Mouse (Mus musculus): ENCODE results near the gene Myo3a. TPM values are rescaled to one million over a fixed set of nuclear protein-coding genes. Genes with fewer than 3 reads are reported as not detected.
"Not testable (repeated sequence)": the region's sequence is repeated elsewhere in the genome, so short reads cannot be mapped to it uniquely, and the experiment has no call there.

The Myo3a gene
- not detected in 2 replicates for polyA plus RNA-seq (2016; fragmentation: Nextera tagmentation; extraction: Ambion mirVana)

DNA sequence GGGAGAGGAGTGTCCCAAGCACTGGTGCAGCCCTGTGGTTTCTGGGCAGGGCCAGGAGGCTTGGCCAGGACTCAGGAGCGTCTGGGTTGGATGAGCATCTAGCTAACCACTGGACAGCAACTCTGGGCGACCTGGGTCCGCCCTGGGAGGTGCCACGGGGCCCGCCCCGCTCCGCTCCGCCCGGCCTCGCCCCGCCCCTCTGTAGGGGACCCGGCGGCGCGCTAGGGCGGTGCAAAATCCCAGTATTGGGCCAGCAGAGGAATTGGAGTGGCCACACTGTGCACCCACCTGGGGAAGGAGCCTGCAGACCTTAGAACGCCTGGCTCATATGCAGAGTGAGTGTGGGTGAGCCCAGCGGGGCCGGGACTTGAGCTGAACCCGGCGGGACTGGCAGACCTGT lies at the start of gene Myo3a:
TSS of gene Myo3a (plus strand) at position 196 of the 400 bp plus-strand sequence.
- no peaks in the 10 kb centered on the region for H3K9me3 ChIP-seq (replicated peaks)
- WGBS (ENCODE audit: insufficient replicate concordance) = 1% methylated on average over 21 of the region's 21 CpGs
- no peaks in the 10 kb centered on the region for H3K36me3 ChIP-seq
- no peak within 1 kb of the TSS for H3K9ac ChIP-seq
- peak within 1 kb of the TSS; percentile 31 for H3K4me3 ChIP-seq
- ATAC-seq = peak; percentile 75
- peak within 1 kb of the TSS; percentile 52 for H3K4me2 ChIP-seq
- H3K27ac ChIP-seq = no peak within 1 kb of the TSS
- peaks cover 6% of the 10 kb centered on the region; the same call in 1 of the 2 replicates for H3K4me1 ChIP-seq
- H3K27me3 ChIP-seq (replicated peaks) = 0 out of 2 replicates have a peak, but pooled peaks cover 6% of the 10 kb centered on the region

DNA sequence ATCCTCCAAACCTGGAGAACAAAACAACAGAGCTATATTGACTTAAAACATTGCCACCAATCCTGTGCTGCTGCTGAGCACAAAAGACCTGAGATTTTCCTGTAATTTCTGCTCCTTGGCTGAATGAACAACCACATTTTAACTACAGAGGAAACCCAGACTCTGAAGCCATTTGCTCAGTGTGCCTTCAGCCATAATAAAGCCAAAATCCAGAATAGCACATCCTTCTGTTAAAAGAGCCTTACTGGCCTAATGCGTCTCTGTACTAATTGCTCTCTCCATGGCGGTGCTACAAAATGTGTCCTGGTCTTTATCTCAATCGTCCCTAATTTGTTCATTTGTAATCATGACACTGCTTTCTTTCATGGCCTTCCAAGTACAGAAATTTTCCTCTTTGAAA lies 23.2 kb downstream of the Myo3a start:
- Histone ChIP-seq H3K27ac (no peak overlapping the region), H3K36me3 (no peaks in the 10 kb centered on the region), H3K9ac (no peak overlapping the region), H3K27me3 (replicated peaks) (no peaks in the 10 kb centered on the region), H3K9me3 (replicated peaks) (no peaks in the 10 kb centered on the region), H3K4me3 (no peak overlapping the region), H3K4me1 (no peaks in the 10 kb centered on the region), H3K4me2 (no peak overlapping the region)
- 74% methylated on average over 3 of the region's 3 CpGs for WGBS (ENCODE audit: insufficient replicate concordance)
- ATAC-seq = no peak

DNA sequence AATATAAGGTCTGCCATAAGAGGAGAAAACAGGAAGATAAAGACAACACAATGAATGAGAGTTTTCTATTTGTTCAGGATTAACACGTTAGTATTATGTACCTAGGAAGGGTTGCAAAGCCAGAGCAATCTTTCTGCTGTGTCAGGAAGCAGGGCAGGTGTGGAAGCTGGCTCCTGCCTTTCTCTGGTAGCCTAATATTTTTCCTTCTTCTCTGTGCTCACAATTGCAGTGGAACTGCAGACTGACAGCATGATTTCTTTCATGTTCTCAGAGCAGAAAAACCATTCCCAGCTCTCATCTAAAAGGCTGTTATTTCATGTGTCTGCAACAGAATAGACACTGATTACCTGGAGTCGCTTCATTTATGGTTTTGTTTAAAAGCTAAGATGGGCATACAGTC lies 23.7 kb downstream of the Myo3a start:
- Histone ChIP-seq H3K36me3 (no peaks in the 10 kb centered on the region), H3K27ac (no peak overlapping the region), H3K27me3 (replicated peaks) (no peaks in the 10 kb centered on the region), H3K4me1 (no peaks in the 10 kb centered on the region), H3K9ac (no peak overlapping the region), H3K4me2 (no peak overlapping the region), H3K4me3 (no peak overlapping the region), H3K9me3 (replicated peaks) (no peaks in the 10 kb centered on the region)
- 51% methylated on average over 2 of the region's 2 CpGs for WGBS (ENCODE audit: insufficient replicate concordance)
- no peak for ATAC-seq

DNA sequence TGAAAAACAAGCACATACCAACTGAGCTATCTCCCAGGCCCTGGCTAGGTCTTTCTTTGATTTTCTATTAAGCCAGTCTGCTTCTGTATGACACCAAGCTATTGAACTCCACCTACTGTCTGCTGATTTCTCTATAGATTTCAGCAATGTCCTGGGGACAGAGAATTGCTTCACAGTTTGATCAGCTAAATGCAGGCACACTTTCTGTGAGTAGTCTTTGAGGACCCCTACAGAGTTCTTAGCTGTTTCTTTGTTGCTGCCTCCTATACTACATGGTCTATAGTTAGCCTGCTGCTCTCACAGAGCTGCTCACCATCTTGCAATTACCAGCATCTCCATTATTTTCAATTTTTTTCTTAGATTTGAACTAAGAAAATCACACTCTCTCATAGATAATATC lies 28.3 kb downstream of the Myo3a start:
- no peak overlapping the region for H3K4me2 ChIP-seq
- H3K9ac ChIP-seq = no peak overlapping the region
- no peak for ATAC-seq
- H3K4me3 ChIP-seq = no peak overlapping the region
- H3K36me3 ChIP-seq = no peaks in the 10 kb centered on the region
- H3K27me3 ChIP-seq (replicated peaks) = no peaks in the 10 kb centered on the region
- no peak overlapping the region for H3K27ac ChIP-seq
- H3K4me1 ChIP-seq = no peaks in the 10 kb centered on the region
- H3K9me3 ChIP-seq (replicated peaks) = no peaks in the 10 kb centered on the region

DNA sequence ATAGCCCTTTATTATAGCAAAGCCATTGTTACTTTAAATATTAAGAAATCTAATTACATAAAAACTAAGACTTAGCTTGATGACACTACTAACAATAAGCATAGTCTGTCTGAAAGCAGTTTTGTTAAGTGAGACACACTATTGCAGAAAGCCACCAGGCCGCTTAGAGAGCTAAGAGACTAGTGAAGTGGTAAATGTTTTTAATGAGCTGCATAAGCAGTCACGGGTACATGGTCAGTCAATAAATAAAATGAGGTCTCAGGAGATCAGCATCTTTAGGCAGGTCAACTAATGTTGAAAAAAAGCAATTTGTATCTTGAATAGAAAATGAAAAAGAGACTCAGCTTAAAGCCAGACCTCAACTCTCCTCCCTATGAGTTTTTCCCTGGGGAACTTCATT lies 44.3 kb downstream of the Myo3a start:
- no peak overlapping the region for H3K4me2 ChIP-seq
- no peak overlapping the region for H3K27ac ChIP-seq
- no peak for ATAC-seq
- H3K4me3 ChIP-seq = no peak overlapping the region
- WGBS (ENCODE audit: insufficient replicate concordance) = 64% methylated on average over 2 of the region's 2 CpGs
- H3K9me3 ChIP-seq (replicated peaks) = no peaks in the 10 kb centered on the region
- H3K36me3 ChIP-seq = no peaks in the 10 kb centered on the region
- no peak overlapping the region for H3K9ac ChIP-seq
- H3K27me3 ChIP-seq (replicated peaks) = no peaks in the 10 kb centered on the region
- H3K4me1 ChIP-seq = no peaks in the 10 kb centered on the region

DNA sequence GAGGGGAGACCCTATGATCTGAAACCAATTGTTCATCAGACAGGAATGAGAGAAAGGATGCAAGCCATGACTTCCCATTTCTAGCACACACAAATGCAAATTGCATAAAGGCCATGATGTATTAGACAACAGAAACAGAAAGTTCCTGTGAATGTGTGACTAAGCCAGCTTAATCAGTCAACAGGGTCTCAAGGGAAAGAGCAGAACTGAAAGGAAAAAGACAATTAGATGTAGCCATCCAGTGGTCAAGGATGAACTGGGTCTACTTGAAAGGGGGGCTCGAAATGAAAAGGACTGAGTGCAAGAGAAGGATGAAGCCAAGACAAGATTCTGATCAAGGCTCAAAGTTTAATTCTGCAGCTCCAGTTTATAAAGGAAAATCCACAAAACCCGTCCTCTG lies 58.1 kb downstream of the Myo3a start:
- no peaks in the 10 kb centered on the region for H3K36me3 ChIP-seq
- H3K27ac ChIP-seq = no peak overlapping the region
- no peak overlapping the region for H3K9ac ChIP-seq
- ATAC-seq = no peak
- WGBS (ENCODE audit: insufficient replicate concordance) = 49% methylated on average over 2 of the region's 2 CpGs
- no peaks in the 10 kb centered on the region for H3K9me3 ChIP-seq (replicated peaks)
- no peaks in the 10 kb centered on the region for H3K4me1 ChIP-seq
- no peaks in the 10 kb centered on the region for H3K27me3 ChIP-seq (replicated peaks)
- H3K4me3 ChIP-seq = no peak overlapping the region
- H3K4me2 ChIP-seq = no peak overlapping the region

DNA sequence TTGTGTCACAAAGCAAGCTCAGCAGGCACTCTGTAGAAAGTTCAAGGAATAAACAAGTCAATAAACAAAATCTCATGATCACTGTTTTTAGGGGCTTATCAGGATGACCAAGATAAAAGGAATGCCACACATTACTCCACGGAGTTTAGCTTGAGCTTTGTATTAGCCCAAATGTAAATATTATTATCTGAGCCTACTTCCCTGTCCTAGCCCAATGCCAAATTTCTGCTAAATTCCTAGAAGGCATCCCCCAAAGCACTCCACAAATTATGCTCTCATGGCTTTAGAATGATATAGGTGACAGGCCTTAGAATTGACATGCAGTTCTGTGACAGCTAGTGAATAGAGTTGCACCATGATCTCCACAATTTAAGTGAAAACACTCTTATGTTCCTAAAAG lies 58.5 kb downstream of the Myo3a start:
- 28% methylated on average over 1 of the region's 1 CpGs for WGBS (ENCODE audit: insufficient replicate concordance)
- no peaks in the 10 kb centered on the region for H3K4me1 ChIP-seq
- H3K27ac ChIP-seq = no peak overlapping the region
- H3K27me3 ChIP-seq (replicated peaks) = no peaks in the 10 kb centered on the region
- no peak overlapping the region for H3K4me3 ChIP-seq
- ATAC-seq = no peak
- H3K9ac ChIP-seq = no peak overlapping the region
- no peaks in the 10 kb centered on the region for H3K9me3 ChIP-seq (replicated peaks)
- no peaks in the 10 kb centered on the region for H3K36me3 ChIP-seq
- no peak overlapping the region for H3K4me2 ChIP-seq

DNA sequence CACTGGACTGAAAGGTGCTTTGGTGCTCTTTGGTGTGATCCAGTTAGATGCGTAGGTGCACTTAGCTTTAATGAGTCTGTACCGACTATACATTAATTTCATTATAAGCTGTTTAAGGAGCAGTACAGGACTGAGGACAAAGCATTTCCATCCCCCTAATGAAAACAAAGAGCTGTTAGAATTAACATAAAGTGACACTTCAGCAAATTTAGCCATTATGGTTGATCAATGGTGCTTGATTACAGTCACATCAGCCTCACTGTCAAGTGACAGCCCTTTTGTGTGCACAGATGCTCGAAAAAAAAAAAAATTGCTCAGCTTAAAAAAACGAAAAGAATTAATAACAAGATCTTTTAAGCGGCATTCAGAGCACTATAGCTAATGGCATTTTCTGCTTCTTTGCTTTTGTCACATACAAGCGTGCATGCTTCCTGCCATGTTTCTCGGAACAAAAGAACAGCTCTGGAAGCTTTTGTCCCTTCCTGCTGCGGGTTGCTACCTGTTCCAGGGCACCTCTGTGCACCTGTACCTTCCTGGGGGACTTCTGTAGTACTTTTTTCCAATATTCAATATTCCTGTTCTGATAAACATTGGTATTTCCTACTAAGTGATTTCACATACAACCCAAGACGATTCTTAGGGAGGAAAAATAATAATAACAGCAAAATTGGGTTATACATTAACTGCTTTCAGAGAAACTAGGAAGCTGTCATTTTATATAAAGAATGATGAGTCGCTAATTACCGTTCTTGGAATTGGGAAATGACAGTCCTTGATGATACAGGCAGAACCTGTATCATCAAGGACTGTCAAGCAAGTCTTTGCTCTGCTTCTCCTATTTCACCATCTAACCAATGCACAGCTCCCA lies 66.5 kb downstream of the Myo3a start:
- no peaks in the 10 kb centered on the region for H3K9me3 ChIP-seq (replicated peaks)
- H3K27me3 ChIP-seq (replicated peaks) = no peaks in the 10 kb centered on the region
- no peak overlapping the region for H3K4me3 ChIP-seq
- WGBS (ENCODE audit: insufficient replicate concordance) = 61% methylated on average over 11 of the region's 11 CpGs
- no peak overlapping the region for H3K4me2 ChIP-seq
- no peak overlapping the region for H3K27ac ChIP-seq
- ATAC-seq = no peak
- H3K9ac ChIP-seq = no peak overlapping the region
- no peaks in the 10 kb centered on the region for H3K4me1 ChIP-seq
- no peaks in the 10 kb centered on the region for H3K36me3 ChIP-seq

DNA sequence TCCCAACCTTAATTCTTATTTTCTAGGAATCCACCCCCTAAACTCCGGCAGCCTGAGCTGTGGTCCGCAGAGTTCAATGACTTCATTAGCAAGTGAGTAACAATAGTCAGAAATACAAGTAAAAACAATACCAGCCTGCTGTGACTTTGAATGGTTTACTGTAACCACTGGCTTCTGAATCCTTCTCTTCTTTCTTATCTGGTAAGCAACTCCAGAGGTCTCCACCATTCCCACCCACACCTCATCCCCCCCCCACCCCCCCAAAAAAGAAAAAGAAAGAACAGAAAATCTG lies 67.1 kb downstream of the Myo3a start:
- Histone ChIP-seq H3K9ac (no peak overlapping the region), H3K27ac (no peak overlapping the region), H3K4me1 (no peaks in the 10 kb centered on the region), H3K36me3 (no peaks in the 10 kb centered on the region), H3K27me3 (replicated peaks) (no peaks in the 10 kb centered on the region), H3K4me2 (no peak overlapping the region), H3K9me3 (replicated peaks) (no peaks in the 10 kb centered on the region), H3K4me3 (no peak overlapping the region)
- no peak for ATAC-seq
- 27% methylated on average over 2 of the region's 2 CpGs for WGBS (ENCODE audit: insufficient replicate concordance)

DNA sequence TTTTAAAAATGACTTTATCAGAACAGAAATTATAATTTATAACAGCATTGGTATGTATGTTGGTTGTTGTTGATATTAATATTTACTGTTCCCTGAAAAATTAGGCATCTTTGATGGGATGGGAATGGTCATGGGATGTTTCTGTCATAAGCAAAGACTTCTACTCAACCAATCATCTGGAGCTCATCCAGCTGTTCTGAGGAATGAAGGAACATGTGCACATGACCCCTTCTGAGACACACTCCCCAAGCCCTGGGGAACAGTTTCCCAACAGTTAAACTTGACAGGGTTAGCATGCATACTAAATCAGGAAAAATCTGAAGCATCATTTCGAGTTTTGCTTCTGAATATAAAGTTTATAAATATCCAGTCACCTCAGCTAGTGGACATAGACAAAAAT lies 70.6 kb downstream of the Myo3a start:
- Histone ChIP-seq H3K27ac (no peak overlapping the region), H3K36me3 (no peaks in the 10 kb centered on the region), H3K27me3 (replicated peaks) (no peaks in the 10 kb centered on the region), H3K9ac (no peak overlapping the region), H3K9me3 (replicated peaks) (no peaks in the 10 kb centered on the region), H3K4me3 (no peak overlapping the region), H3K4me1 (no peaks in the 10 kb centered on the region), H3K4me2 (no peak overlapping the region)
- ATAC-seq = no peak
- WGBS (ENCODE audit: insufficient replicate concordance) = 42% methylated on average over 1 of the region's 1 CpGs

DNA sequence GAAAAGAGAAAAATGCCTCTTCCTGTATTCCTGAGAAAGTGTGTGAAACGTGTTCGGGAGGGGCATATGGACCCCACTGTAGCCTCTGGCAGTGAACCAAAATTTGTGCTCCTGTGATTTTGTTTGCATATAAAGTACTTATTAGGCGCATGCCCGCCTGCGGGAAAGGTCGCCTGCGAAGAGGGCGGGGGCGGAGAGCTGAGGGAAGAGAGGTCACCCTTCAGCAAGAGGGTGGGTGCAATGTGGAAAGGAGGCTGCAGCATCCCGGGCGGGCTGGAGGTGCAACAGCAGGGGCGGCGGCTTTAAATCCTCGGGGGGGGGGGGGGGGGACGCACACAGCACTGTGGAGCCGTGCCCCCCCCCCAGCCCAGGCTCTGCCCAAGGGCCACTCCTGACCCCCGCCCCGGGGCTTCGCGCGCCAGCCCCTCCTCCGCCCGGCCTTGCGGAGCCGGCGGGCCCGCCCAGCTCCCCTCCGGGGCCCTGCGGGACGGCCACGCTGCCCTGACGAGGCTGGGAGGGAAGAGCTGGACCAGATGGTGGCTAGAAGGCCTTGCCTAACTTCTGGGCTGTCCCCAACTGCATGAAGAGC lies 111.1 kb downstream of the Myo3a start:
- WGBS (ENCODE audit: insufficient replicate concordance) = 9% methylated on average over 18 of the region's 32 CpGs
- H3K27ac ChIP-seq = no peak overlapping the region
- peak overlapping the region; percentile 33 for H3K4me3 ChIP-seq
- peaks cover 6% of the 10 kb centered on the region for H3K27me3 ChIP-seq (replicated peaks)
- H3K9me3 ChIP-seq (replicated peaks) = no peaks in the 10 kb centered on the region
- no peak overlapping the region for H3K9ac ChIP-seq
- no peak; the same call in 1 of the 2 replicates for ATAC-seq
- H3K4me2 ChIP-seq = peak overlapping the region; percentile 59
- no peaks in the 10 kb centered on the region for H3K4me1 ChIP-seq
- H3K36me3 ChIP-seq = no peaks in the 10 kb centered on the region

DNA sequence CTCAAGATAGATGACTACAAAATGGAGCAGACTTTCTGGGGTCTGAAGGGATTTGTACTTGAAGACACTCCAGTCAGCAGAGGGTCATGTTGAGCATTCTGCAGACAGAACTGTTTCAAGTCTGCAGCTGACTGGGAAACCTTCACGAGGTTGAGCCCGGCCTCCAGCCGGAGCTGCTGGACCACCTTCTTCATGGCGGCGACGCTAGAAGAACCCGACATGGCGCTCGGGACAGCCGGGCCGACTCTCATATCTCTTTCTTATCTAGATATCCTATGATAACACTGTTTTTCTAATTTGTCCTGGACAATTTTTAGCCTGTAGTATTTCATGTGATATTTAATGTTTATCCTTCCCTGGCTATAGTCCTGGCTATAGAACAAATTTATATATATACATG lies 183.2 kb downstream of the Myo3a start:
- not testable (repeated sequence) for ATAC-seq, H3K27ac ChIP-seq
- WGBS (ENCODE audit: insufficient replicate concordance) = 81% methylated on average over 11 of the region's 11 CpGs

DNA sequence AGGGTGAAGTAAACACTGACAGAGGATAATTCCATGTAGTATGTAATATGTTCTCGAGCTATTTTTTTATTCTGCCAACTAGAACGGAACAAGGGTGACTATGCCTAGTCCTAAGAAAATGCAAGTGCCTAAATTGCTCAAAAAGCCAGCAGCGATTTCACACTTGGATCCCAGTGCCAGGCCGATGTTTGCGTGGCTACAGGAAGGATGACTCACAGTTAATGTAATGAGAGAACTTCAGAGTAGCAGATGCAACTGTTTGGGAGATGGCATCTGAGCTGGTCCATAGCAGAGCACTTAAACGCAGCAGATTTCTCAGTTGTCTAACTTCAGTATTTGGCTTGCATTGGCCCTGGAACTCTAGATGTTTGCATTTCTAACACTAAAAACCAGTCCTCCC lies 321.1 kb downstream of the Myo3a start:
- no peaks in the 10 kb centered on the region for H3K27me3 ChIP-seq (replicated peaks)
- no peak overlapping the region for H3K4me3 ChIP-seq
- H3K4me1 ChIP-seq = no peaks in the 10 kb centered on the region
- no peak overlapping the region for H3K4me2 ChIP-seq
- 62% methylated on average over 6 of the region's 6 CpGs for WGBS (ENCODE audit: insufficient replicate concordance)
- no peaks in the 10 kb centered on the region for H3K36me3 ChIP-seq
- no peak overlapping the region for H3K9ac ChIP-seq
- H3K9me3 ChIP-seq (replicated peaks) = no peaks in the 10 kb centered on the region
- no peak overlapping the region for H3K27ac ChIP-seq
- no peak for ATAC-seq

More for the DNA sequence above, 183.2 kb downstream of the Myo3a start:
- not testable (repeated sequence) for H3K27me3 ChIP-seq (replicated peaks); H3K36me3 ChIP-seq; H3K9ac ChIP-seq; H3K4me3 ChIP-seq; H3K9me3 ChIP-seq (replicated peaks); H3K4me1 ChIP-seq; H3K4me2 ChIP-seq

Data from liver, embryonic 12.5 days (tissue).